Mouse (Mus musculus): ENCODE data around the gene Neu4. TPM values are rescaled to one million over a fixed set of nuclear protein-coding genes. Genes with fewer than 3 reads are reported as not detected.

Neu4 gene
- not detected in 2 replicates for polyA plus RNA-seq (2012; rRNA removed)

GRCm38 (mm10) chr1:94020151-94020550, at the start of gene Neu4:
Gene Neu4 (plus strand): TSS chr1:94020451.

GRCm38 (mm10) chr1:93990209-93990608, 30.0 kb upstream of the Neu4 start, which contains the start of gene Gal3st2c:
Gene Gal3st2c (plus strand): TSS chr1:93990509.

GRCm38 (mm10) chr1:94052373-94052772, 32.1 kb downstream of the Neu4 start, which contains the start of gene Pdcd1:
Gene Pdcd1 (minus strand): TSS chr1:94052553.

Other genes with a start within 250 kb of the Neu4 start
- gene Dtymk, start 218.5 kb upstream of the Neu4 start, polyA plus RNA-seq (2012; rRNA removed): 10.0 and 11.4 TPM in 2 replicates
- 2.2 and 2.7 TPM in 2 replicates for gene Ing5, start 216.5 kb upstream of the Neu4 start, polyA plus RNA-seq (2012; rRNA removed)
- gene D2hgdh, start 195.5 kb upstream of the Neu4 start, polyA plus RNA-seq (2012; rRNA removed): 3.1 and 5.8 TPM in 2 replicates
- gene Gal3st2, start 159.1 kb upstream of the Neu4 start, polyA plus RNA-seq (2012; rRNA removed): 0.03 and 0.11 TPM in 2 replicates
- gene Gal3st2b, start 102.1 kb upstream of the Neu4 start, polyA plus RNA-seq (2012; rRNA removed): not detected in 2 replicates
- not detected in 2 replicates for gene Gal3st2c, start 29.9 kb upstream of the Neu4 start, polyA plus RNA-seq (2012; rRNA removed)
- 0.34 TPM in 1 of 2 replicates, not detected in the other for gene Pdcd1, start 32.1 kb downstream of the Neu4 start, polyA plus RNA-seq (2012; rRNA removed)